Mouse (Mus musculus) hindbrain, embryonic 14.5 days (tissue): ENCODE measurements around the gene Gpatch8. TPM values are rescaled to one million over a fixed set of nuclear protein-coding genes. Genes with fewer than 3 reads are reported as not detected.

Source experiments
- ATAC-seq: fragments of 200-750 bp; cut with Nextera tagmentation; 2 replicates; pipeline ENCODE4 v1.8.0; 2017; ENCODE audit warnings: moderate number of reproducible peaks, mild to moderate bottlenecking, moderate TSS enrichment, moderate library complexity; ENCODE audit not compliant: low FRiP score
- DNase-seq: peaks from one replicate; pipeline ENCODE4 v3.0.0-alpha.2; 2015; ENCODE audit warnings: low spot score
- H3K27ac ChIP-seq: fragments of 300-500 bp; sonication (generic); 2 replicates; pipeline ENCODE4 v1.5.1; 2014; ENCODE audit warnings: mild to moderate bottlenecking, moderate library complexity
- H3K27me3 ChIP-seq: fragments of 300-500 bp; sonication (generic); 2 replicates; pipeline ENCODE4 v1.6.1; 2014; ENCODE audit warnings: mild to moderate bottlenecking, low read length, mixed read lengths; ENCODE audit not compliant: control insufficient read depth, insufficient read depth
- H3K36me3 ChIP-seq: fragments of 300-500 bp; sonication (generic); replicated peaks from 2 replicates; pipeline ENCODE4 v1.6.1; 2014; ENCODE audit not compliant: control insufficient read depth, insufficient read depth
- H3K4me1 ChIP-seq: fragments of 300-500 bp; sonication (generic); replicated peaks from 2 replicates; pipeline ENCODE4 v1.6.1; 2014; ENCODE audit warnings: antibody characterized with exemption, low read length, mixed read lengths; ENCODE audit not compliant: control insufficient read depth, insufficient read depth
- H3K4me2 ChIP-seq: fragments of 300-500 bp; sonication (generic); replicated peaks from 2 replicates; pipeline ENCODE4 v1.6.1; 2014; ENCODE audit warnings: mild to moderate bottlenecking, moderate library complexity
- H3K4me3 ChIP-seq: fragments of 300-500 bp; sonication (generic); replicated peaks from 2 replicates; pipeline ENCODE4 v1.5.1; 2014; ENCODE audit warnings: mild to moderate bottlenecking, low read length
- H3K9ac ChIP-seq: fragments of 300-500 bp; sonication (generic); 2 replicates; pipeline ENCODE4 v1.6.1; 2014
- H3K9me3 ChIP-seq: fragments of 300-500 bp; sonication (generic); 2 replicates; pipeline ENCODE4 v1.6.1; 2016; ENCODE audit warnings: low read length; ENCODE audit not compliant: control insufficient read depth
- WGBS: fragments of 180-500 bp; shearing (Covaris S2); extraction: QIAGEN DNeasy Blood & Tissue Kit; methylation state at CpG from one replicate; pipeline ENCODE4 v1.1.7; 2014; 5-methylcytosine and 5-hydroxymethylcytosine counted together
- polyA plus RNA-seq: library from polyadenylated mRNA; unstranded; fragments of >200 nt; fragmentation: Nextera tagmentation; extraction: Ambion mirVana; gene quantifications from 2 replicates; pipeline ENCODE4 v1.2.1, GENCODE M21; 2014

Gpatch8 gene
- polyA plus RNA-seq, 1 experiment from 2014 or later: 55.3 TPM

DNA sequence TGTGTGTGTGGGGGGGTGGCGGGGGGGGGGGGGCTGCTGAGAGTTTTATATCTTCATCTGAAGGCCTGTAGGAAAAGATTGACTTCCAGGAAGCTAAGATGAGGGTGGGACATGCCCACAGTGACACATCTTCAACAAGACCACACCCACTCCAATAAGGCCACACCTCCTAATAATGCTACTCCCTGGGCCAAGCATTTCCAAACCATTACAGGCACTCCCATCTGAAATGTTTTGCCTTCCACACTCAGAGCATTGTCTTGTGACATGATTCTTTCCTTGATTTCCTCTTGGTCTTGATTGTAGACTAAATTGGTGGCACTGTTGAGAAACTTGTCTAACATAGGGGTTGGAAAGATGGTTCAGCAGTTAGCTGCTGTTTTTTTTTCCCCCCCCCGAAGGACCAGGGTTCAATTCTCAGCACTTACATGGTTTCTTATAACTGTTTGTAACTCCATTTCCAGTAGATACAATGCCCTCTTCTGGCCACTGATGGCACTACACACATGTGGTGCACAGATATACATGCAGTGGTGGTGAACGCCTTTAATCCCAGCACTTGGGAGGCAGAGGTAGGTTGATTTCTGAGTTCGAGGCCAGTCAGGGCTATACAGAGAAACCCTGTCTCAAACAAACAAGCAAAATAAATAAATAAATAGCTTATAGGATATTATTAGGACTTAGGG, 30.4 kb upstream of the Gpatch8 start:
- Histone ChIP-seq H3K4me3 (no peak overlapping the region), H3K27me3 (no peaks in the 10 kb centered on the region), H3K4me1 (0 out of 2 replicates have a peak, but pooled peaks cover 2% of the 10 kb centered on the region), H3K9me3 (no peaks in the 10 kb centered on the region), H3K36me3 (no peaks in the 10 kb centered on the region), H3K9ac (no peak overlapping the region), H3K4me2 (no peak overlapping the region), H3K27ac (no peak overlapping the region)
- DNase-seq (no peak), ATAC-seq (no peak)
- 95% methylated on average over 4 of the region's 4 CpGs for WGBS

DNA sequence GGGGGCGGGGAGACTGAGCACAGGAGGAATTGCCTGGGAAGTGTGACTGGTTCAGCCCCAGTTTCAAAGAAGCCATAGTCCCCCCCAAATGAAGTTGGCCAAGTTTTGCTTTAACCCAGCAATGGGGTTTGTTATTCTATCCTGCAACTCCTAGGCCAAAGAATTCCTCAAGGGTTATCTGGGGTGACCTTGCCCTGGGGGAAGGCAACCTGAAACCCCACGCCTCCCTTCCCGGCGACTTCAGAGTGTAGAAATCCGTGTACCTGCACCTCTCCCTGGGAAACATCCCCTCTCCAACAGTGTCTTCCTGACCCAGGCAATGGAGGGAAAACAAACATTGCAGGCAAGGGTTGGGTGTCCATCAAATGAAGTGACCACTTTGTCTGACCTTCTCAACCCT, 26.5 kb upstream of the Gpatch8 start:
- Histone ChIP-seq H3K4me1 (peaks cover 20% of the 10 kb centered on the region; the same call in 1 of the 2 replicates), H3K36me3 (no peaks in the 10 kb centered on the region), H3K9ac (no peak overlapping the region), H3K9me3 (no peaks in the 10 kb centered on the region), H3K4me2 (no peak overlapping the region), H3K4me3 (no peak overlapping the region), H3K27me3 (no peaks in the 10 kb centered on the region), H3K27ac (no peak overlapping the region)
- WGBS: 20% methylated on average over 5 of the region's 5 CpGs
- no peak for DNase-seq
- ATAC-seq: no peak

DNA sequence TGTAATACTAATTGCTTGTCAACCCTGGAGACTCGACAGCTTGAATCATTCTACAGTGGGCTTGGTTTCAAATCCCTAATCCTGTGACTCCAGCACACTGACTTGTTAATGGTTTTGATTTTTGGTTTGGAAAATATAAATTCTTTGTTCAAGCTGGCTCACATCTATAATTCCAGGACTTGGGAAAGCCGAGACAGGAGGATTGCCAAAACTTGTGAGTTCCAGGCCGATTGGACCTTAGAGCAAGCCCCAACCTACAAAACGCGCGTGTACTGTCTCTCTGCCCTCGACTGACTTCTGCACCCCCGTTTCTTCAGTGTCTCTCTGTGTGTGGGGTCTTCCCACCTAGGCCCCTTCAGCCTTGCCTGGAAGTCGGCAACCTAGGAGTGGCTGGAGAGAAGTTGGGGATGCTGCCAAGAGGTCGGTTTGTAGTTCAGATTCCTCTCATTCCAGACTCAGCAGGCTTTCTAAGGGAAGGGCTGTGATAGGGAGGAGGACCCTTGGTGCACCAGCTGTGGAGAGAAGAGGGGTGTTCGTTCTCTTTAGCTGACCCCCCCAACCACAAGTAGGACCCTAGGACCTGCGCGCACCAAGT, 25.9 kb upstream of the Gpatch8 start:
- Histone ChIP-seq H3K4me1 (peaks cover 20% of the 10 kb centered on the region; the same call in 1 of the 2 replicates), H3K4me2 (no peak overlapping the region), H3K9ac (no peak overlapping the region), H3K4me3 (no peak overlapping the region), H3K27me3 (no peaks in the 10 kb centered on the region), H3K36me3 (no peaks in the 10 kb centered on the region), H3K9me3 (no peaks in the 10 kb centered on the region), H3K27ac (peak overlapping the region; percentile 23; the same call in 1 of the 2 replicates)
- 21% methylated on average over 13 of the region's 13 CpGs for WGBS
- ATAC-seq (no peak), DNase-seq (no peak)

DNA sequence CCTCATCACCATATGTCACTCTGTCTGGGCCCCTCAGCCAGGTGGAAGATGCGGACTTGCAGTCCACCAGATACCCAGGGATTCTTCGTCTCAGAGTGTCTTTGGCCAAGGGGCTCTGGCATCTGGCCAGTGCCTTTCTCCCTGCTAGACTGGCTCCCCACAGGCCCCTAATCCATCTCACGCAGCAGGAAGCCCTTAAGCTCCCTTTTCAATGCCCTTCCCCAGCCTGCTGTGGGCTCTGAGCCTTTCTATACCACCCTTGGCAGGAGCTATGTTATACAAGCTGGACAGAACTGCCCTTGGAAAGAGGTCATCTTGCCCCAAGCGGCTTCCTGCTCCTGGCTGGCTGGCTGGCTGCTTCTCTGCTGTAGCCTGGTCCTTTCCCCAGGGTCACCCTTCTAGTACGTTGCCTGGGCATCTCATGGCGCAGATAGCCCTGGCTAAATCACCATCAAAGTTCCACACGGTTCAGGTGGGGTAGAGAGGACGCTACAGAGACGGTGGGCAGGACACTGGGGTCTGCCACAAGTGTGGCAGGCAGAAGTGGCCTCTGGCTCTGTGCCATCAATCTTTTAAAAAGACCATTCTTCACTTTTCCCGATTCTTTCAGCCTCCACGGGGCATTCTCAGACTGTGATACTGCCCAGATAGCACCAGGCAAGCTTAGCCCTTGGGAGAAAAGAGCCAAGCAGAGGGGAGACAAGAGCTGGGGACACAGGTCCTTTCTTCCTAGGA, 25.3 kb upstream of the Gpatch8 start:
- Histone ChIP-seq H3K9ac (no peak overlapping the region; the same call in 1 of the 2 replicates), H3K27ac (peak overlapping the region; percentile 23; the same call in 1 of the 2 replicates), H3K9me3 (no peaks in the 10 kb centered on the region), H3K4me1 (peaks cover 20% of the 10 kb centered on the region; the same call in 1 of the 2 replicates), H3K4me2 (no peak overlapping the region), H3K4me3 (no peak overlapping the region), H3K36me3 (no peaks in the 10 kb centered on the region), H3K27me3 (no peaks in the 10 kb centered on the region)
- ATAC-seq (no peak), DNase-seq (no peak)
- WGBS: 10% methylated on average over 11 of the region's 11 CpGs

DNA sequence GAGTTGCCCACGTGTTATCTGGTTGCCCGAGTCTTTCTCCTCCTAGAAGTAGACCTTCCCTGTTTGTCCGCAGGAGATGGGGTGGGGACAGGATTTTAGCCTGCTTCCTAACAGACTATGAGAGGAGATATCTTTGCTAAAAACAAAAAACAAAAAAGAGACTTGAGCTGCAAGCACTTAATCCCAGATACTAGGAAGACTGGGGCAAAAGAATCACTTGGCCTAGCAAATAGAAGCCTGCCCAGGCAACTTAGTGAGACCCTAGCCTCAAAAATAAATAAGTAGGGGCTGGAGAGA, 23.8 kb upstream of the Gpatch8 start:
- Histone ChIP-seq H3K9me3 (no peaks in the 10 kb centered on the region), H3K4me1 (peaks cover 20% of the 10 kb centered on the region; the same call in 1 of the 2 replicates), H3K36me3 (no peaks in the 10 kb centered on the region), H3K9ac (no peak overlapping the region), H3K4me3 (no peak overlapping the region), H3K4me2 (no peak overlapping the region), H3K27ac (peak overlapping the region; percentile 44; the same call in 1 of the 2 replicates), H3K27me3 (no peaks in the 10 kb centered on the region)
- 16% methylated on average over 3 of the region's 3 CpGs for WGBS
- no peak for DNase-seq
- ATAC-seq: no peak

DNA sequence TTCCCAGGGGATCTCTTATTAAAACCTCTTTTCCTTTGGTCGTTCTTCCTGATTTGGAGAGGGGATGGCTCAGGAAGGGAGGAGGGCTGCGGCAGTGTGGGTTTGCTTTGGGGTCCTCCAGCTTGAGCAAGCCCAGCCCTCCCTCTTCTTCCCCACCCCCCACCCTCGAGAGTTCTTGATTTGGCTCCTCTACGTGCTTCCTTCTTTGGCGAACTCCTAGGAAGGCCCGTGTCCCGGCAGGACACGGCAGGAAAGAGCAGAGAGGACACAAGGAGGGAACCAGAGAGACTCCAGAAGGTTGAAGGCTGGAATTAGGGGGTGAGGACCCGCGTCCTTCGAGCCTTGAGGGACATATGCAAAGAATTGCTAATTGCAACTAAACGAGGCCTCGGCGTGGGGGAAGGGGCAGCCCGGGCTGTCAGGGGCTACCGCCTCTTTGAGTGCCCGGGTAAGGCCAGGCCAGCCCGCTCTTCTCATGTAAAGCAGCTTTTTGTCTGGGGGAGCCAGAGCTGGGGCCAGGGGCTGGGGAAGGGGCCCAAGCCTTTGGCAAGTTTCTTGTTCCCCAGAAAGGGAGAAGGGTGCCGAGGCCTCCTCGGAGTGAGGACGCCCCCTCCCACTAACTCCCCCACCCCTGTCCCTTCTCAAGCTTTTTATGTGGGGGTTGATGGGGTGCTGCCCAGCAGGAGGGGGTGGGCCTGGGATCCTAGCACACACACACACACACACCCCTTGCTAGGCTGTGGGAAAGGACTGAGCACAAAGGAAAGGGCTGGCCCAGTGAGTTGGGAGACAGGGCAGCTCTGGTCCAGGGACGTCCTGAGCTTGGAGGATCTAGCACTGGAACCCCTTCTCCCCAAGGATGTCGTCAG, 23.2 kb upstream of the Gpatch8 start, which contains the start of gene Gm11627:
TSS of gene Gm11627 (minus strand) at position 297 of the 869 bp plus-strand sequence.
- H3K27me3 ChIP-seq: no peaks in the 10 kb centered on the region
- no peaks in the 10 kb centered on the region for H3K9me3 ChIP-seq
- peak within 1 kb of the TSS; percentile 18 for H3K4me3 ChIP-seq
- H3K9ac ChIP-seq: no peak within 1 kb of the TSS
- 3% methylated on average over 23 of the region's 23 CpGs for WGBS
- H3K27ac ChIP-seq: peak within 1 kb of the TSS; percentile 44
- DNase-seq (no peak), ATAC-seq (peak; percentile 85; the same call in 1 of the 2 replicates)
- peak within 1 kb of the TSS; percentile 44 for H3K4me2 ChIP-seq
- H3K36me3 ChIP-seq: no peaks in the 10 kb centered on the region
- peaks cover 20% of the 10 kb centered on the region; the same call in 1 of the 2 replicates for H3K4me1 ChIP-seq

DNA sequence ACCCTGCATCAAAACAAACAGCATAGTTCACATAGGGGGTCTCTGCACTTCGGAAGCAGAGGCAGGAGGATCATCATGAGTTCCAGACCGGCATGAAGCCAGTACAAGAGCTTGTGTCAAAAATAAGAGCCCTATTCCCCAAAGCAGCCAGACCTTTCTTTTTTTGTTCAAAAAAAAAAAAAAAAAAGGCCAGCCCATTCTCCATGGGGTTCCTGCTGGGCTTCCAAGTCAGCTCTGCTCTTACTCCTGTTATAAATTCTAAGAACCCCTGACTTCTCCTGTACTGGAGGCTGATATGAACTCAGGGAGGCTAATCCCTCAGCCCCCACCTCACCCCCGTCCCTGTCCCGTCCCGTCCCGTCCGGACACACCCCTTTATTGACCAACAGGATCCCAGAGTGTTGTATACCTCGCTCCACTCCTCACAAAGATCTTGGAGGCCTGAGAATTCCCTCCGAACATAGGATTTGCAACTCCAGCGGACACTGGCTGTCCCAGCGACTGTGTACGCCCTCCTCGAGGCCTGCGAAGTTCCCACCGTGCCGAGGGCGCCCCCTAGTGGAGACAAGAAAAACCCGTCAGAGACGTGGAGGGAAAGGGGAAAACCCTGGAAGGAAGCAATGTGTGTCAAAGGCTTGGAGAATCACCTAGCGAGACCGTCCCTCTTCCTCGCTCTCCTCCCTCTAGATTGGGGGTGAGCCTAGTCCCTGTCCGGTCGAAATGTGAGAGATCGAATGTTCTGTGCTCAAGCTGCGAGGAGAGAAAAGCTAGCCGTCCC, 22.3 kb upstream of the Gpatch8 start:
- Histone ChIP-seq H3K4me1 (peaks cover 20% of the 10 kb centered on the region; the same call in 1 of the 2 replicates), H3K36me3 (no peaks in the 10 kb centered on the region), H3K9me3 (no peaks in the 10 kb centered on the region), H3K27ac (peak overlapping the region; percentile 38), H3K4me3 (peak overlapping the region; percentile 18), H3K4me2 (peak overlapping the region; percentile 44), H3K27me3 (no peaks in the 10 kb centered on the region), H3K9ac (no peak overlapping the region)
- ATAC-seq: no peak
- DNase-seq: peak; percentile 76
- WGBS: 9% methylated on average over 27 of the region's 27 CpGs

DNA sequence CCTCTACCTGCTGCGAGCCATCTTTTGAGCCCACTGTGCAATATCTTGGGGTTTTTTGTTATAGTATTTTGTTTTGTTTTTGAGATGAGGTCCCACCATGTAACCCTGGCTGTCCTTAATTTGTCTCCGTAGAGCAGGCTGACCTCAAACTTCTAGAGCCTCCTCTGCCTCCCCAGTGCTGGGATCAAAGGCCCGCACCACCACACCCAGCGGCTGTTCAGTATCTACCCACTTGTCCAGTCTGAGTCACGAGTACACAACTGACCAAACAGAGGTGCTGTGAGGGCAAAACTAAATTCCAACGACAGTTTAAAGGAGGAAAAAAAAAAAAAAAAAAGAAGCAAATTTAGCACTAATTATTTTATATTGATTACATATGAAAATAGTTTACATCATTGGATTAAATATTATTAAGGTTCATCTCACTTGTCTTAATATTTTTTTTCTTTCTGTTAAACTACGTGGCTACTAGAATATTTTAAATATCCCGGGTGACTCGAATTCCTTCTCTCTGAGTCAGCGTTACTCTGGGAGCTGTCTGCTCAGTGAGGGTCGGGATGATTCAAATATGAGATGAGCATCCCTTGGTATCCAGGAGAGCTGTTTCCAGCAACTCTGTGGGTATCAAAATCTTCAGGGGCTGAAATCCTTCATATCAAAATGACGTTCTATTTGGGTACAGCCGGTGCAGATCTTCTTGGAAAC, 20.0 kb upstream of the Gpatch8 start:
- Histone ChIP-seq H3K4me3 (no peak overlapping the region), H3K9ac (no peak overlapping the region), H3K9me3 (no peaks in the 10 kb centered on the region), H3K27ac (no peak overlapping the region), H3K36me3 (no peaks in the 10 kb centered on the region), H3K4me1 (peaks cover 19% of the 10 kb centered on the region; the same call in 1 of the 2 replicates), H3K27me3 (no peaks in the 10 kb centered on the region), H3K4me2 (no peak overlapping the region)
- DNase-seq (no peak), ATAC-seq (no peak)
- 71% methylated on average over 13 of the region's 13 CpGs for WGBS
